Mouse (Mus musculus) kidney, postnatal 25 days (tissue): ENCODE measurements around the gene Lgalsl.
A peak's percentile ranks its signal among the peaks of the same experiment; 100 is the strongest.

Experiments used
- DNase-seq, 2 experiments: peaks; one replicate each; pipeline ENCODE4 v3.0.0; 2021; ENCODE audit warnings: mixed read lengths in 2 of 2

Gene Lgalsl

DNA sequence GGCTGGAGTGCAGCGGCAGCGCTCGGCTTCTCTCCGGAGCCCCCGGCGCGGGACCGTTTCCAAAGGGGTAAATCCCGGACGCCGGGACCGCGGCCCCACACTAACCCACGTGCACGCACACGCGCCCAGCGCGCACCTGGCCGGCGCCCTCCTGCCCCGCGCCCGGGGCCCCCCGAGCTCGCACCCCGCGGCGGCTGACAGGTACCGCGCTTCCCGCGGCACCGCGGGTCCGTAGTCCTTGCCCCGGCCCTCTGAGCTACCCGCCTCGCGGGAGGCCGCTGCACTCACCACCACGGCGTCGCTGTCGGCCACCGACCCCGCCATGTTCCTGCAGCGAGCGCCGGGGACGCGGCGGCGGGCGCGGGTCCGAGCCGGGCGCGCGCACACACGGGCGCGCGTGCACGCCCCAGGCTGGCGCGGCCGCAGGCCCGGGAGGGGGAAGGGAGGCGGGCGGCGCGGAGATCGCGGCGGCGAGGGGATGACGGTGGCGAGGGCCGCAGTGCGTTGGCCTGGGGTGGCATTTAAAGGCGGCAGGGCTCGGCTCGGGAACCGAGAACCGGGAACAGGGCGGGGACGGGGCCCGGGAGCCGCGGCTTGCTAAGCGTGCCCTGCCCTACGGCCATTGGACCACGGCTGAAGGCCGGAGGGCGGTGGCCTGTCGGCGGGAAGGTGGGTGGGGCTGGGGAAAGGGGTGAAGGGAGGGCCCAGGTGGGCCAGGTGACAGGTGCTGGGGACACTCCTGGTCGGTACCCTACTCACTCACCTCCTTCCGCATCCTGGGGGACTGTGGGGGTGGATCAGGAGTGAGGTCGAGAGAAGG is at the start of gene Lgalsl:
Lgalsl (minus strand) TSS at position 371 of the 820 bp plus-strand sequence.
- DNase-seq = peak; percentile 75 to 91

DNA sequence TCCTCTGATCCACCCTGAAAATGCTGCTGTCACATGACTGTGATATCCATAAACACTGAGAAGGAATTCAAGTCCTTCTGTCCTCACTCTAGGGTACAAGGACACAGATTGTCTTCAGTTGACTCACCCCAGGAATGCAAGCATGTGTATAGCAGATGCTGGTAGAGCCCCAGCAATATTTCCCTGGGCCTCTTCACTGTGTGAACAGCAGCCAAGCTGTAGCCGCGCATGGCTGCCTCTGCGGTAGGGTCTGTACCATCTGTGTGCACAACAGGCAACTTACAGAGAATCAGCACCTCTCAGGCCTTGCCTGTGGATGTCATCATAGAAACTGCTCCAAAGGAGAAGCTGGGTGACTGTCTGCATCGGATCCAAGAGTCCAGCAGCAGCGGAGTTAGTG is 47.8 kb upstream of the Lgalsl start:
- no peak for DNase-seq

DNA sequence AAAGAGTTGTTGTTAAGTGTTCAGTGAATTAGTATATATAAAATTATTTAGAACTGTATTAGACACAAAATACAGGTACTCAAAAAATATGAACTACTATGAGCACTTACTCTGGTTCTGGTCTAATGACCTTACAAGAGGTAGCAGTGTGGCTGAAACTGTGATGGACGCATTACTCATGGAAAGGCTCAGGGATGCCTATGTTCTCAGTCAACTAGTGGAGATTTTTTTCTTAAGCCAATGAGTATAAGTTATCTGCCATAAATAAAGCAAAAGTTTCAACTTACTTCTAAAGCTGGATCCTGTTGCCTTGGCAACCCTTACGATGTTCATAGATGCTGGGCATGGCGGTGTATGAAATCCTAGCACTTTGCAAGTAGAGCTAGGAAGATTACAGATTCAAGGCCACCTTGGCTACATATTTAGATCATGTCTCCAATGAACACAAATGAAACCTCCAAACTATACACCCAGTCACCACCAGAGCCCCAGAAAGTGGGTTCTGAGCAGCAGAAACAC is 46.8 kb upstream of the Lgalsl start:
- no peak for DNase-seq

DNA sequence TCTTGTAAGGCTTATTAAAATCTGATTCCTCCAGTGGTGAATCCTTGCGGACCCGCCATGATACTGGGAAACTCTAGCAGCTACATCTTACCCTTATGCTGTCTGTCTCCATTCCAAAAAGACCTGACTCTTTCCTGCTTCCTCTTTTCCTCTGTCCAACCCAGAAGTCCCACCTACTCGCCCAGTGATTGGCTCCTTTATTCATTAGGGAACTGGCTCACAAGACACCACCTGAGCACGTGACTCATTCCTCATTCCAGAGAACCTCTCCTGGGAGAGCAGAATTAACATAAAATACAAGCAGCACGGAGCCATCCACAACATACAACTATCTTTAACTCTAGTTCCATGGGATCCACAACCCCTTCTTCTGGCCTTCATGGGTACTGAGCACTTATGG is 42.5 kb upstream of the Lgalsl start:
- no peak for DNase-seq

DNA sequence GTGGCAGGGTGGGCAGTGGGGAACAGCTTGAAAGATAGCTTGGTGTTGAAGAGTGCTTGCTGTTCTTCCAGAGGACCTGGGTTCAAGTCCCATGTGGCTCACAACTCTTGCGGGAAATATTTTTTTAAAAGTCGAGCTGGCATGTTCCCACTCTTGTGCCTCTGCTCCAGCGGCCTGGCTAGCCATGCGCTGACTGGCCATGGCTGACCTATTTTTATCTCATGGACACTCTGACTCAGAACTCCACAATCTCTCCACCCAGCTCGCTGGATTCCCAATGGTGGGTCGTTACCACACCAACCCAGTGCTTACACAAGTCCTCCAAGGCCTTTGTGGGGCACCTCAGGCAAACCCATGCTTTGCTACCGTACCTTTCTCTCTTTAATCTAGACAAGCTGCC is 42.1 kb upstream of the Lgalsl start:
- no peak for DNase-seq

DNA sequence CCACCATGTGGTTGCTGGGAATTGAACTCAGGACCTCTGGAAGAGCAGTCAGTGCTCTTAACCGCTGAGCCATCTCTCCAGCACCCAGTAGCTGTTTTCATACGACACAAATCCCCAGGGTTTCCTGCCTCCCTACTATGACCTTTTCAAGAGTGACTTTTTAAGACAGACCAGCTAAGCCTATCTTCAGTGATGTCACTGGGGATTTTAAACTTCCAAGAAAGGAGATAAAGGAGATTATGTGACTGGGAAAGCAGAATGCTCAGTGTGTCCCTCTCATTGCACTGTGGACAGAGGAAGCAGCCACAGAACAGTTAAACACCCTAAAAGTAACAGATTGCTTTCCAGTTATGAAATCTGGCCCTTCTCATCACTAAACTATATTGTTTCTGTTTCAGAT is 41.6 kb upstream of the Lgalsl start:
- no peak for DNase-seq

DNA sequence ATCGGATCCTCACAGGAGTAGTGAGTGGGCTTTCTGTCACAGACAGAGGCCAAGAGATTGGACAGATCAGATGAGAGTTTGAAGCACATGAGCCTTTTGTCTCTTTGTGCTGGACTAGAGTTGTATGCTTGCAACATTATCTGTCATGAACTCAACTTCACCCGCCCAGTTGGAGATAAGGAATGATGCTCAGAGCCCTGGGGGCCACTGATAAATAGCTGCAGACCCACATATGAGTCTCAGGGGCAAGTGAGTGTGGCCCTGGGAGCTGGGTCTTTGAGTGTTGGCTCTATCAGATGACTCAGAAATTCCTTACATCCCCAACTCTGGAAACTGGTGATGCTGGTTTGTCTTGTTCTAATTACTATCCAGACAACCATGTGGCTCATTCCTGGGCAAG is 39.1 kb upstream of the Lgalsl start:
- no peak for DNase-seq

DNA sequence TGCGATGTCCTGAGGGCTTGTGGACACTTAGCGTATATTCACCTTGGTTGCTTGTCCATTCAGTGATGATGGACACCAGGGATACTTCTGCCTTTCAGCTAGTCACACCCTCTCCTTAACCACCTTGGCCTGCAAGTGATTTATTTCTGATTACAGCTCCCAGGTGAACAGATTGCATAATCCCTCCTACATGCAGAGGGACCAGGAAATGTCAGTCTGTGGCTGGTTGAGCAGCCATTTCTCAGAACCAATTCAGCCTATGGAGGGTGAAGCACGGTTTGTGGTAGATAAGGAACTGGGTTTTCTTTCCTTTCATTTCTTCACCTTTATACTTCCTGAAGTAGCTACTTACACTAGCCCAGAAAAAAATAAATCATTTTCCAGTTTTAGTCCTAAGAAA is 34.6 kb upstream of the Lgalsl start:
- no peak for DNase-seq

DNA sequence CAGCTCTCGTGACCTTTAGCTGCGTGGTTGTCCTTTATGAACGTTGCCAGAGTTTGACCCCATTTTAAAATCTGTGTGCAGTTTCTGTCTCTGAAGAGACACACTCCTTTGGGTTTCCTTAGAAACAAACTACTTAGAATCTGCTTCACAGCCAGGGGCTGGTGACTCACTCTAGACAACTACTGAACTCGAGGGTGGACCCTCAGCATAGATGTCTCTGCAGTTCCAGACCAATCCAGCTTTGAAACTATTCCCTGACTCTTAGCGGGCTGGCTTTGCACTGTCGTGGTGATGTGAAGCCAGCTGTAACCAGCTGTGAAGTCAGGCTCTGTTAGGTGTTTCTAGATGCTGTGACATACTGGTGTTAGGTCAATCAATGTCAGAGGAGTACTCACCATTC is 33.8 kb upstream of the Lgalsl start:
- no peak for DNase-seq

DNA sequence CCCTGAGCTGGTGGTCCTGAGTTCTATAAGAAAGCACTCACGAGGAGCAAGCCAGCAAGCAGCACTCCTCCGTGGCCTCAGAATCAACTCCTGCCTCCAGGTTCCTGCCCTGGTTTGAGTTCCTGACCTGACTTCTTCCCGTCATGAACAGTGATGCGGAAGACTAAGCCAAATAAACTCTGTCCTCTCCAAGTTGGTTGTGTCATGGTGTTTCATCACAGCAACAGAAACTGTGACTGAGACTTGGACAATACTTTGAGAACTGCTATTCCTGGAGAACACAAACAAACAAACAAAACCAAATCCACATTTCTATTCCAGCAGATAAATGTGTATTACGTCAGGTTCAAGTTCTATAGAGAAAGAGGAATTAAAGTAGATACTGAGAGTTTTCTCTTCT is 31.2 kb upstream of the Lgalsl start:
- no peak for DNase-seq

DNA sequence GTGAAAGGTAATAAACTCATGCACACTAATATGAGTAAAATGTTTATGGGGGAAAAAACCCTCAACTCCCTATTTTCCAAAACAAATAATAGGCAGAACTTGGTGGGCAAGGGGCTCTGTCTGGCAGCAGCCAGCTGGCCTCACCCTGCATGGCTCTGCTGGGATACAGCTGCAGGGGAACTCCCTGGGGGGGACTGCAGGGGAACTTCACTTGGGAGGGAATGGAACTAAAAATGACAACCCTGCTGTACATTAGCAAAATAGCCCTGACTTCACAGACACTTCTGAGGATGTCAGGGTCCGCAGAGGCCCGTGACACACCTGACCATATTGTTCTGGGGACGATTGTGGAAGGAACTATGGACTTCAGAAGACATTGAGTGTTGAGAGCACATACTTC is 29.5 kb upstream of the Lgalsl start:
- DNase-seq = no peak

DNA sequence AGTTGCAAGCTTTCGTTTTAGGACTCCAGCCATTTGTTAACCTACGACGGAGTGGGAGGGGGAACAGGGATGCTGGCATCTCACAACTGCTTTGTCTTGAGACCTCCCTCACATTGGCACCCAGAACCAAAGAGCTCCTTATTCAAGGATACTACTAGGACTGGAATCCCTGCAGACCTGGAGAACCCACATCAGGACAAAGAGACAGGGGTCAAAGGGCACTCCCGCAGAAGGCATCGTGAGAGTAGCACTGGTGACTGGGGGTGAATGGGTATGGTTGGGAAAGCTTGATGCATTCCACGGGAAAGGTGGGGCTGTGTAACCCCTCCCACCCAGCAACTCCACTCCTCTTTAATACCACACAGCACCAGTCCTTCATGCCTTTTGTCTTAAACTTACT is 29.0 kb upstream of the Lgalsl start:
- DNase-seq = peak; percentile 41 to 68

DNA sequence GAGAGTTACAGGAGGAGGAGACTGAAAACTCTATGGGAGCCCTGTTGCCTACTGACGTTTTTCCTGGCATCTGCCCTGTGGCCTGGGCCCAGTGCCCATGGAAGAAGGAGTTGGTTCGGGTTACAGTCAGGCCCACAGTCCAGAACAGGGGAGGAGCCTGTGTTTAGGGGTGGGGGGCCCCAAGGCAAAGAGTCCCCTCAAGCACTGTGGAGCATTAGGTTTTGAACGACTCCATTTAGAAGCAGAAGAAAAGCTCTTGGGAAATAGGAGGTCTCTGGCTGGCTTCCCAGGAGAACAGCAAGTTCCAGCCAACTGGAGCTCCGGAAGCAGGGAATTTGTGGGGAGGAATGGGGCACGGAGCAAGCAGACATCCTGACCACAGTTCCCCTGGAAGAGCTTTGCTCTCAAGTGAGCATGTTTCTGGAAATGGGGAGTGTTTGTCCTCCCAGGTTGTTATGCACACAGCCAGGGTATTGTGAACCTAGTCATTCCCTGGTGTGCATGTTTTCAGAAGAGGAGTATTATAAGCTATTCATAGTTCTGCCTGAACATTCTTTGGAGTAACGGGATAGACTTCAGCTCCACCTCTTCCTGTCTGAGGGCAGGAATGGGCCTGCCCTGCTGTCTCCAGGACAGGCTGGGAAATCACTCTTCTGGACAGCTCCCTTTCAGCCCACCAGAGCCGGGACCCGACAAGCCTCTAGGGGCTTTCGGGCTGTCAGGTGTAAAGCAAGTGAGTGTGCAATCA is 28.2 kb upstream of the Lgalsl start:
- peak; percentile 87 to 90 for DNase-seq

DNA sequence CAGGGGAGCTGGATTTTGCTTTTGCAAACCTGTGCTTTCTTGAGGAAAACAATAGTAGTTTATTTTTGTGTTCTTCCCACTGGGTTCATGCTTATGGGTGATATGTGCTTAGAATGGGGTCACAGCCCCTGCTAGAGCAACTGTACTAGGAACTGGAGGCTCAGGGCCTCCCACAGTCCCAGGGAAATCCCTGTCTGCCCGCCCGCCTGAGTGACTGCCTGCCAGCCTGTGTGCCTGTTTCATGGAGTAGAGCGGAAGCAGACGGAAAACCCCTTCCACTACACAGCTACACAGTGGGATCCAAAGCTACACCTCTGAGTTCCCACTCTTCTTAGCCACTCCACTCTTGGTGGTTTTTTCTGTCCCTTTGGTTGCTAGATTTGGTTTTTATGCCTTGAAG is 27.1 kb upstream of the Lgalsl start:
- no peak for DNase-seq

DNA sequence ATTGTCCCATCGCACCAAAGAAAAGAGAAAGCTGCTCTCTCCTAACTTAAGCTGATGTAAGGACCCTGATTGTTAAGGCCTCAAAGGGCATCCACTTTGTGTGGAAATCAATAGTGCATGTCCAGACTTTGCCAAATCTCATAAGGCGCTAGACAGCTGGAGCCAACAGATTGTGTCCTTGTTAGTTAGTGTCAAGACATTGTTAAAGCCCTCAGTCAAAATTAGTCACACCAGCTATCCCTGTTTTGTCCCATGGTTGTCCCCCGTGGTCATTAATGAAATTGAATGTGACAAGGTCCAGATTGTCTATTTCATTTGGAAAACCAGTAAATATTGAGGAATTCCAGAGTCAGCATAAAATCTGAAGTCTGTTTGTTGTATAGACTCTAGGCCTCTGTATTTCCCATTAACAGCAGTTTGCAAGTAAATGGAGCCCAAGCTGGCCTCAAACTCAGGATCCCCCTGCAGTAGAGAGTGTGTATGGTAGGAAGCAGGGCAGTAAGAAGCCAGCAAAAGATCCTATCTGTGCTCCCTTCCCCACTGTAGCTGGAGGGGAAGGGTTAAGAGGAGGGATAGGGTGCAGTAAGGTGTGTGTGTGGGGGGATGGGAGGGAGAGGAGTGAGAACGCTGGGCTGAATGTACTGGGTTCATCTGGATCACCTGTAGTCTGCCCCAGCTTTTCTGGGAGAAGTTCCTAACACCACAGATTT is 23.3 kb upstream of the Lgalsl start:
- no peak for DNase-seq

DNA sequence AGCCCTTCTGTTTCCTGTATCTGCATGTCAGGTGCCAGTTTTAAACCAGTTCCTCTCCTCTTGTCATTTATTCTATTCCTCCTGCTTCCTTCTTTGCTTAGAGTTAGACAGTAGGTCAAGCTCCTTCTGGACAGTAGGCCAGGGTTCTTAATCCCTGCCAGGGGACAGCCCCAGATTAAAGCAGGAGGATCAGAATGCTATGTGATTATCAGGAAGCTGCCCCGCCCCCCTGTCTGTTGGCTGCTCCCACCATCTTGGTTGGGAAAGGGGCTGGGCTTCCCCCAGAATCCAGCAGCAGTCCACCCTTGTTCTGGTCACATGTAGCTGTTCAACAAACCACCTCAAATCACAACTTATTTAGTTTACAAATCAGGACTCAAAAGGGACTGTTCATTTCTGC is 19.3 kb upstream of the Lgalsl start:
- no peak for DNase-seq

DNA sequence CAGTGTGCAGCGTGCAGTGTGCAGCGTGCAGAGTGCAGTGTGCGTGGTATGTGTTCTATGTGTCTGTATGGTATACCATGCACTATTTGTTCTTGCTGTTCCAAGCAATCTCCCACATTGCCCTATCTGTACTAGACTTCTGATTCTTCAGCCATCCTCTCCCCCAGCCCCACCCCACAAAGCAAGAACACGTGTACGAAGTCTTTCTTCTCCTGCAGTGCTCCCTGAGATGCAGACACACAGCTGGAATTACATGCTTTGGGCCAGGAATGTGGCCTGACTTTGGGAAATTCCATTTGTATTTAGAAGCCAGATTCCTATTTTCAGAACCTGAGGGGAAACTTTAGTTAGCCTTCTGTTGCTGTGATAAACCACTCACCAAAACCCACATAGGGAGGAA is 18.5 kb upstream of the Lgalsl start:
- no peak for DNase-seq

DNA sequence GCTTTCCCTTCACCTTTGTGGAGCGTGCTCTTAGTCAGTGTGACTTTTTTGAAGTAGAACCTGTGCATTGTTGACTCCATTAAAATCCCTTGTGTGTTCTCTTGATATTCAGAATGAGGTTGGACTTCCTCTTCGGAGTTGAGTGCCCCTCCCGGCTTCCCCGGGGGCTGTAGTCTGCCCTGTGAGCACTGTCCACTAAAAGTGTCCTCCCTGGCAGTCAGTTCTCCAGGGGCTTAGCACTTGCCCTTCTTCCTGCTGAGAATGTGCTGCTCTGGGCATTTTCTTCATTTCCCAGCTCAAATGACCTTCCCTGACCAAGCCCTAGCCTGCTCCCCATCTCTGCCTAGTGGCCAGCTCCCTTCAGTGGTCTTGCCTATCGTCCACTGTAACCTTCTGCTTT is 6.5 kb upstream of the Lgalsl start:
- peak; percentile 32 to 72 for DNase-seq

DNA sequence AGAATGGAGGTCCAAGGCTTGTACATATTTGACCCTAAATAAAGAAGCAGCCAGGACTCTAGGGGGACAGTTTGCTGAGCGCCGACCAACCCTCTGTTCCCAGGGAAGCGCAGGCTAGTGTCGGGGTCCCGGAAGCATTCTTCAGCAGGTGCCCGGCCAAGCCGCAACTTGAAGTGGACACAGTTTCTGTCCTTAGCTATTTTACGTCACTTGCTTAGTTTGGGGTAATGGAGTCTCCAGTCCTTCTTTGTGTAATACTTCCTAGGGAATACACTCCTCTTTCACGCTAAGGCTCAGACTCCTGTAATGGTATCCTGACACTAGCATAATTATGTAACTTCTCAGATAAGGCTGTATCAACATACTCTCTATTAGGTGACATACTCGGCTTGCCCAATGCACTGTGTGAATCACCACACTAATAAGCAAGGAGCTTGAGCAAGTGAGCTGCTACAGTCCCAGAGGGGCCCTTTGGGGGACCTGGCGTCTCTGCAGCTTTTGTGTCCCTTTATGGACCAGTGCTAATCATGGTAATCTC is 813 bp upstream of the Lgalsl start:
- peak; percentile 20 to 38 for DNase-seq

DNA sequence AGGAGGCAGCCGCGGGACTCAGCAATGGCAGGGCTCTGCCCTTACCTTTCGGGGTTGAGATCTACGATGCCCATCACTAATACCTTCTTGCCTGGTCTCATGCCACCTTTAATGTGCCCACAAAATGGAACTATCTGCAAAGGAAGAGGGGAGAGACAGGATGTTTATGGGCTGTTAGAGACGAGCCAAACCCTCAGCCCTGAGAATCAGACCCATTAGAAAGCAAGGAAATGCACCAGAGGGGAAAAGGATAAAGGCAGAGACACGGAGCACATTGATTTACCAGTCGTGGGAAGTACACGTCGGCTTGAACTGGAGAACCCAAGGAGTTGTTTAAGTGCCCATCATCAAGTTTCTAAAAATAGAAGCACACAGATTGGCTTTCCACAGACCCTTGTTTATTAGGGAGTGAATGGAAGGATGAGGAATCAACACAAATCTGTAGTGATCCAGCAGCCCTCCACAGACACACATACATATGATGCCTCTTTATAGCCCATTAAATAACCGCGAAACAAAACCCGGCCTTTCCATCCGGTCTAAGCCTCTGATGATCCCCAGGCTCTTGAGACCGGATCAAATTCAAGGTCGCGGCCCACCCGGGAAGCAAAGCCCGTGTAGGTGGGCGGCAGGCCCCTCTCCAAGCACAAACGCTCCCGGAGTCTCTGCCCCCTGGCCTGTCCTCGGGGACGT is 717 bp downstream of the Lgalsl start:
- peak in 1 of 2 experiments; percentile 33 for DNase-seq

DNA sequence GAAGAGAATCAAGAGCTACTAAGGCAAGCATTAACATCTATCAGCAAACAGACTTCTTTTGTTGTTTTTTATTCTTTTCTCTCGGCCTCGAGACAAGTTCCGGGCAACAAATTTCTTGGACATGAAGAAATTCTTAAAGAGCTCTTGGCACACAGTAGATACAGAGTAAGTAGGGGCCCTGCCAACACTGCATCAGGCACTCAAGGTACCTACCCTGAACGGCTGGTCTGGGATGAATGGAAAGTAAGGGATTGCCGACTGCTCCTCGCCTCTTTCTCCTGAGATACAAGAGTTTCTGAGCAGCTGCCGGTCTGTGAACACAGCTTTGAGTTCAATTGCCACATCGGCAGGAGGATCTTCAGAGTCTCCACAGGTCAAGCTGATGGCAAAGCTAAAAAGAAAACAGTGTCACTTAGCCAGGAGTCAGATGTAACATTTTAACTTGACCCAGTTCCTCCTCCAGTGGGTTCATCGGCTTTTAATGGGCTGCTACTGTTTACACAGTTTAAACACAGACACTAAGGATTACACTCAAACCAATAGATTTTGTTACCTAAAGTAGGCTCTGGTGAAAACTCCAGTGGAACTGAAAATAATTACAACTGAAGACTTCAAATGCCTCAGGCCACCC is 1.7 kb downstream of the Lgalsl start:
- DNase-seq = peak; percentile 24 to 38

DNA sequence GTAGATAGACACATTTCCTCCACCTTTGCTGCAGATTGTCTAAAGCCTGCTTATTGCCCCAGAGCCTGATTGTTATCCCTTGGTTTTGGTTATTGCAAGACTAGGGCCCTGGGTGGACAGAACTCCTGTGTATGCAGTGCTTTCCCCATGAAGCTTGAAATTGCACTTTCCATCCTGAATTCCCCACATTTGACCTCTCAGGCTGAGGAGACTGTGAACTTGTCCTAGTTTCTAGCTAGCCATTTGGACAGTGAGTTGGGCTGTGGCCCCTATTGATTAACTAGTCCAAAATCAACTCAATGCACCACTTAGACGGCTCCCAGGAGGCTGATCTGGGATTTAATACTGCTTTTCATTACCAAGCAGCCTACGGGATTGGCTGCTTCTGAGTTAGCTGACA is 6.9 kb downstream of the Lgalsl start:
- no peak for DNase-seq
